In the genomic region with DNA sequence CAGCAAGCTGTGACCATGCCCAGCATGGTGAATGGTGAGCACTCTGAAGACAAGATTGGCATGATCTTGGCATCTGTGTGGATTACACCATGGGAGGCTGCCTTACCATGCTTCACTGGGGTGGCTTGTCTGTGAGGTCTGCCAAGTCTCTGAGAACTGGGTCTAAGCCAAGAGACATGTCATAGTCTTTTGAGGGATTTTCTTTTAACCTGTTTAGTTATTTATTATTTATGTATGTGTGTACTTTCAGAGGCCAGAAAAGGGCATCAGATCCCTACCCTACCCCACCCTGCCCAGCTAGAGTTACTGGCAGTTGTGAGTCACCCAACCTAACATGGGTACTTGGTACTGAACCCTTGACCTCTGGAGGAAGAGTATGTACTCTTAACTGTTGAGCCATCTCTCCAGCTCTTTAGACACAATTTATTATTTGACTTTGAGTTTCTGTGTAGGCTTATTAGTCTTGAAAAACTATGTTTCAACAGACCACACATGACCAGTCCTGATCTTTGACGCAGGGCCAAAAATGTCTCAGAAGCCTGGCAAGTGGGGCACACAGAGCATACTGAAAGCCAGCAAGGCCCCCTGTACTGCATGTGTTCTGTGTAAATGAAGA, we compare ENCODE assay signal across 9 mouse cellular contexts. TPM values are rescaled to one million over a fixed set of nuclear protein-coding genes. Genes with fewer than 3 reads are reported as not detected.
DNase-seq lines count a peak whose midpoint lies in the region; ATAC-seq and TF ChIP-seq lines count a peak whose summit lies in the region.
"Had no signal": no experiment of that assay in that cellular context is flagged by ENCODE, and none has a peak within 500 bp of the region (broad histone marks: within the 10 kb centered on the region; RNA-seq: fewer than 3 reads in every experiment).

No protein-coding gene starts in this region.

- no peaks in the 10 kb centered on the region for H3K36me3 ChIP-seq in midbrain, embryonic 14.5 days (ENCODE audit: control insufficient read depth, insufficient read depth, low read length)
- H3K36me3 ChIP-seq in midbrain, embryonic 11.5 days (ENCODE audit: control insufficient read depth, insufficient read depth, low read length): no peaks in the 10 kb centered on the region
- H3K36me3 ChIP-seq in myocyte (ENCODE audit: control insufficient read depth, insufficient read depth): no peaks in the 10 kb centered on the region
- no peaks in the 10 kb centered on the region for H3K36me3 ChIP-seq in thymus, adult 2 months (ENCODE audit: control insufficient read depth, insufficient read depth, low read length)

- no peaks in the 10 kb centered on the region for H3K4me1 ChIP-seq in midbrain, embryonic 14.5 days (ENCODE audit: control insufficient read depth, insufficient read depth, low read length)
- H3K4me1 ChIP-seq in midbrain, embryonic 11.5 days (ENCODE audit: control insufficient read depth, insufficient read depth, low read length): no peaks in the 10 kb centered on the region
- H3K4me1 ChIP-seq in thymus, adult 2 months (replicated peaks; ENCODE audit: control insufficient read depth, insufficient read depth, low read length): no peaks in the 10 kb centered on the region
- H3K4me1 ChIP-seq: liver, embryonic 13.5 days had no signal

- H3K9ac ChIP-seq in midbrain, embryonic 14.5 days (replicated peaks; ENCODE audit: low read length): no peak overlapping the region
- H3K9ac ChIP-seq in midbrain, embryonic 11.5 days (ENCODE audit: low read length): no peak overlapping the region
- H3K9ac ChIP-seq: liver, embryonic 13.5 days had no signal

- H3ac ChIP-seq in myocyte (ENCODE audit: control insufficient read depth, insufficient read length): no peak overlapping the region

- H3K27ac ChIP-seq in midbrain, embryonic 14.5 days (replicated peaks; ENCODE audit: low read depth, low read length): no peak overlapping the region
- H3K27ac ChIP-seq in midbrain, embryonic 11.5 days (ENCODE audit: low read depth, low read length): no peak overlapping the region
- no peak overlapping the region for H3K27ac ChIP-seq in thymus, adult 2 months (ENCODE audit: control insufficient read depth, insufficient read depth, low read length)
- H3K27ac ChIP-seq: liver, embryonic 13.5 days had no signal

- H3K4me3 ChIP-seq in midbrain, embryonic 14.5 days (replicated peaks; ENCODE audit: low read depth, low read length): no peak overlapping the region
- H3K4me3 ChIP-seq in midbrain, embryonic 11.5 days (ENCODE audit: low read depth, low read length): no peak overlapping the region
- no peak overlapping the region for H3K4me3 ChIP-seq in myocyte
- no peak overlapping the region for H3K4me3 ChIP-seq in thymus, adult 2 months (ENCODE audit: control insufficient read depth, insufficient read depth, low read length)
- H3K4me3 ChIP-seq: liver, embryonic 13.5 days had no signal

- peak; percentile 17 for TF ChIP-seq POLR2A in myocyte (IDR thresholded peaks at IDR 0.05; ENCODE audit: insufficient read length, low read depth)
- no peak for TF ChIP-seq POLR2A in thymus, adult 2 months (IDR thresholded peaks at IDR 0.05; ENCODE audit: control insufficient read depth, extremely low read depth, insufficient read depth, low read length, poor library complexity)

- no peak for TF ChIP-seq CTCF in thymus, adult 2 months (IDR thresholded peaks at IDR 0.05; ENCODE audit: borderline replicate concordance, control insufficient read depth, extremely low read depth, insufficient read depth, low read length, poor library complexity)

- no peak overlapping the region for H3K4me2 ChIP-seq in midbrain, embryonic 14.5 days (ENCODE audit: low read length)
- no peak overlapping the region for H3K4me2 ChIP-seq in midbrain, embryonic 11.5 days
- peak overlapping the region; percentile 56 for H3K4me2 ChIP-seq in myocyte (ENCODE audit: low read depth)
- H3K4me2 ChIP-seq: liver, embryonic 13.5 days had no signal

- WGBS in midbrain, embryonic 14.5 days: 97% methylated on average over 1 of the region's 1 CpGs
- WGBS in midbrain, embryonic 11.5 days: 100% methylated on average over 1 of the region's 1 CpGs
- 93% methylated on average over 1 of the region's 1 CpGs for WGBS in thymus, adult 2 months

- H3K27me3 ChIP-seq in midbrain, embryonic 14.5 days (ENCODE audit: control insufficient read depth, insufficient read depth, low read length): no peaks in the 10 kb centered on the region
- H3K27me3 ChIP-seq in midbrain, embryonic 11.5 days (ENCODE audit: control insufficient read depth, insufficient read depth, low read length): no peaks in the 10 kb centered on the region
- H3K27me3 ChIP-seq in myocyte (ENCODE audit: control insufficient read depth, insufficient read depth, insufficient read length): no peaks in the 10 kb centered on the region
- H3K27me3 ChIP-seq in thymus, adult 2 months (ENCODE audit: control insufficient read depth, insufficient read depth, low read length): no peaks in the 10 kb centered on the region
- H3K27me3 ChIP-seq: liver, embryonic 13.5 days had no signal

- H3K79me2 ChIP-seq in myocyte (ENCODE audit: control insufficient read depth, insufficient read depth): peaks cover 7% of the 10 kb centered on the region

- no peak for ATAC-seq in midbrain, embryonic 14.5 days (ENCODE audit: low FRiP score, low TSS enrichment)
- ATAC-seq in midbrain, embryonic 11.5 days (ENCODE audit: low FRiP score): no peak

- no peaks in the 10 kb centered on the region for H3K9me3 ChIP-seq in midbrain, embryonic 14.5 days (ENCODE audit: control insufficient read depth, low read length)
- H3K9me3 ChIP-seq in midbrain, embryonic 11.5 days (ENCODE audit: control insufficient read depth, low read length): no peaks in the 10 kb centered on the region

- DNase-seq in gastrocnemius, adult 8-10 months (ENCODE audit: low spot score in 2 of 2): peak; percentile 37 to 45
- DNase-seq in gastrocnemius, postnatal 4 days (ENCODE audit: low spot score in 2 of 2): no peak
- peak; percentile 49 for DNase-seq in midbrain, embryonic 14.5 days
- no peak for DNase-seq in midbrain, embryonic 11.5 days (ENCODE audit: low spot score, missing footprints)
- peak; percentile 77 for DNase-seq in cerebellum, adult 9-10 months
- no peak for DNase-seq in thymus, adult 2 months
- DNase-seq in embryo, embryonic 9.5 days (ENCODE audit: extremely low spot score): no peak
- DNase-seq: liver, embryonic 13.5 days had no signal

TF ChIP-seq in myocyte, 11 proteins besides CTCF, POLR2A, EP300 and RAD21:
- 0 out of 2 replicates have a peak, but pooled peaks have one; percentile 29 for TF ChIP-seq CEBPB (IDR thresholded peaks at IDR 0.05; ENCODE audit: insufficient read depth, poor library complexity, severe bottlenecking)
- TF ChIP-seq POLR2AphosphoS2 (IDR thresholded peaks at IDR 0.05; ENCODE audit: insufficient read length, low read depth): no peak
- no peak for TF ChIP-seq E2F4 (IDR thresholded peaks at IDR 0.05; ENCODE audit: insufficient read depth)
- TF ChIP-seq TCF3 (IDR thresholded peaks at IDR 0.05; ENCODE audit: insufficient read length, low read depth): no peak
- TF ChIP-seq REST (IDR thresholded peaks at IDR 0.05; ENCODE audit: insufficient read depth, insufficient read length): no peak
- peak; percentile 61 for TF ChIP-seq MAX (IDR thresholded peaks at IDR 0.05; ENCODE audit: low read depth)
- TF ChIP-seq MYOG (IDR thresholded peaks at IDR 0.05; ENCODE audit: control insufficient read depth in 1 of 3, insufficient read depth in 1 of 3, insufficient read length in 2 of 3, low read depth in 2 of 3): no peak
- no peak for TF ChIP-seq SRF (IDR thresholded peaks at IDR 0.05; ENCODE audit: control insufficient read depth, insufficient read length, low read depth)
- TF ChIP-seq USF1 (IDR thresholded peaks at IDR 0.05; ENCODE audit: low read depth): no peak
- peak in 1 of 3 experiments; percentile 34 for TF ChIP-seq MYOD1 (IDR thresholded peaks at IDR 0.05; ENCODE audit: control insufficient read depth in 1 of 3, insufficient read length in 2 of 3, low read depth in 2 of 3)

RNA-seq across cellular contexts. Expression of a gene that starts 40.3 kb away (rescaled TPM):
- total RNA-seq in gastrocnemius, adult 8-10 months (2022): 100 to 1,000 TPM in 1 of 4 experiments, 10 to 100 TPM in 3; 52.4 to 135 (median 62.0) TPM
- total RNA-seq in gastrocnemius, postnatal 4 days (2021): 10 to 100 TPM; 22.9 to 28.7 TPM
- 9.3 and 11.7 TPM in 2 replicates for polyA plus RNA-seq in midbrain, embryonic 14.5 days (2014; fragmentation: Nextera tagmentation; extraction: Ambion mirVana)
- 18.6 and 21.0 TPM in 2 replicates for polyA plus RNA-seq in midbrain, embryonic 11.5 days (2014; fragmentation: Nextera tagmentation; extraction: Ambion mirVana)
- polyA plus RNA-seq in myocyte (2012; fragmentation: generic; extraction: Trizol): 41.8 TPM
- 17.0 and 18.4 TPM in 2 replicates for polyA plus RNA-seq in thymus, adult 2 months (2012; rRNA removed)

Comparison
In these comparisons a context has a peak if more than half of its experiments do, and no peak if none do; other contexts are left out.
1. DNase-seq: peak in gastrocnemius, adult 8-10 months (2 of 2), midbrain, embryonic 14.5 days (single experiment) and cerebellum, adult 9-10 months (single experiment); none in gastrocnemius, postnatal 4 days (0 of 2), midbrain, embryonic 11.5 days (single experiment), thymus, adult 2 months (single experiment) and embryo, embryonic 9.5 days (single experiment).